Mouse (Mus musculus): Measurements from ENCODE around the gene 9330182O14Rik. TPM values are rescaled to one million over a fixed set of nuclear protein-coding genes. Genes with fewer than 3 reads are reported as not detected.

Gene 9330182O14Rik
- polyA plus RNA-seq (2014; fragmentation: Illumina TruSeq; extraction: RNeasy Lipid Tissue Mini Kit (QIAGEN cat#74804); ENCODE audit: low read depth, low replicate concordance): 1.4 TPM

GRCm38 (mm10) chr15:40134152-40134792 is at the start of gene 9330182O14Rik:
Gene 9330182O14Rik, plus strand, starts transcription at chr15:40134365.

Measured in adrenal gland, adult 10 weeks (tissue).